Mouse (Mus musculus) heart, adult 8-10 months (tissue): ENCODE measurements around the gene Myl6b. TPM values are rescaled to one million over a fixed set of nuclear protein-coding genes. Genes with fewer than 3 reads are reported as not detected.
"Not testable (repeated sequence)": the region's sequence is repeated elsewhere in the genome, so short reads cannot be mapped to it uniquely, and the experiment has no call there.

Experiments used
- DNase-seq: peaks from one replicate; pipeline ENCODE4 v3.0.0; 2022; ENCODE audit warnings: low spot score
- total RNA-seq, 4 experiments: library from RNA; stranded (reverse); gene quantifications; 2 replicates each; pipeline ENCODE4 v1.2.4; 2022

Gene Myl6b
- total RNA-seq, 4 experiments from 2014 or later: 3.2 to 4.1 (median 3.4) TPM

- DNase-seq: peak; percentile 98
Observed at GRCm38 (mm10) chr10:128493695-128494666, 4.5 kb downstream of the Myl6b start, which contains the start of gene Myl6. Gene Myl6 (minus strand): TSS chr10:128494145.

- no peak for DNase-seq
Observed at GRCm38 (mm10) chr10:128493319-128493694, 5.2 kb downstream of the Myl6b start.

DNA sequence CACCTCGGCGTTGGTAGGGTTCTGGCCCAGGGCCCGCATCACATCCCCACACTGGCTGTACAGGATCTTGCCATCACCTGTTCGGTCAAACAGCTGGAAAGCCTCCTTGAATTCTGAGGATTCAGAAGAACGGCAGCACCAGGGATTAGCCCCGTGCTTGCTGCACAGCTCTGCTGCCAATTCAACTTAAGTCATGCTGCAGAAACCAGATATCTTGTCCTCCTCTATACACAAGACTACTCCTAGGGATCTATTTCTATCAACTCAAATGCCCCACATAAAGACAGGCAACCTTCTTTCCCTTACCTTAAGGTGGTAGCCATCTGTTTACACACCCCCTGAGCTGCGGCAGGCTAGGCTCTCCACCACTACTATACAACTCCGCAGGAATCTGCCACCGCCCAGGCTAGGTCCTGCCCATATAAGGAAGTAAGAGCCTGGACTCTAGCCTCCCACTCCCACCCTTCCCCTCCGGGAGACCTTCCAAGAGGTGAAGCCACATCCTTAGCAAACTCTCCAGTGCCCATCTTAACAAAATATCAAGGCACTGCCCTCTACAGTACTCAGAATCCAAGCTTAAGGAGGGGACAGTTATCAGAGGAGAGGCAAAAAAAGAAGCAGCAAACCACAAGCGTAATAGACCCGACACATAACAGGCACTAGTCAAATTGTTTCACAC lies 5.7 kb downstream of the Myl6b start:
- peak; percentile 79 for DNase-seq

DNA sequence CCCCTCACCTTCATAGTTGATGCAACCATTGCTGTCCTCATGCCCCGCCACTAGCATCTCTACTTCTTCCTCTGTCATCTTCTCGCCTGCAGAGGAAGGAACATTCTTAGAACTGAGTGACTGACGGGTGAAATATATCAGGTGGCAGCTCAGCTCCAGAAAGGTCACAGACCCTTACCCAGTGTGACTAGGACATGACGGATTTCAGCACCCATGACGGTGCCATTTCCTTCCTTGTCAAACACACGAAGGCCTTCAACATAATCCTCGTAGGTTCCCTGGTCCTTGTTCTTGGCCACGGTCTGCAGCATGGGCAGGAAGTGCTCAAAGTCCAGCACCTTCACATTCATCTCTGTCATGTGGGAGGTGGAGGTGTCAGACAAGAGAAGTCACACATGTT lies 6.4 kb downstream of the Myl6b start:
- DNase-seq: not testable (repeated sequence)

DNA sequence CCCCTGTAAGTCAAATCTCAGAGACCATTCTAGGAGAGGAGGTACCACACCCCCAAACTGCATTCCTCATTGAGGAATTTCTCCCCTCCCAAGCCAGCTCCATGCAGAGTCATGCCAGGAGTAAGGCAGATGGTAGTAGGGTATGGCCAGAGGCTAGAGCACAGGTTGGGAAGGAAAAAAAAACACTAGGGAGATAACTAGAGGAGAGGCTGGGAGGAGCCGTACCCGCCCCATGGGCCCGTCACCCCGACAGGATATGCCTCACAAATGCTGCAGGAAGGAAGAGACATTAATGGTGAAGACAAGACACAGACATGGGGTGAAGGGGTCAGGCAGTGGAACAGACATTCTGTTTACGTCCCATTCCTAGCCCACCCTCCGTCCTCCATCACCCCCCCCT lies 7.0 kb downstream of the Myl6b start:
- DNase-seq: no peak

DNA sequence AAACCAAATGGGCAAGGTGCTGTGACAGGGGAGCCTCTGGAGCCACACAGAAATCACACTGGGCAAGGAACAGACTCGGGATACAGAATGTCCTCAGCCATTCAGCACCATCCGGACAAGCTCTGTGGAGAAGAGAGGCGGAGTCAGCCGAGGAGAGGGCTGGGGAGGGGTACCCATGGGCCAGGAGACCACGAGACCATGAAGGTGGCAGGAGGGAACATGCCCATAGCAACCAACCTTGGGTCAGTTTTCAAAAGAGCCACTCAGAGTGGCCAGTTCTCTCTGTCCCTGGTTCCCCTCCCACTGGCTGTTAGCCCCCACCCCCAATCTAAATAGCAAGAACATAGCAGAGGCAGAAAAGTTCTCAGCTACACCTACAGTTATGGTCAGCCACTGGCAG lies 7.6 kb downstream of the Myl6b start:
- DNase-seq: no peak

DNA sequence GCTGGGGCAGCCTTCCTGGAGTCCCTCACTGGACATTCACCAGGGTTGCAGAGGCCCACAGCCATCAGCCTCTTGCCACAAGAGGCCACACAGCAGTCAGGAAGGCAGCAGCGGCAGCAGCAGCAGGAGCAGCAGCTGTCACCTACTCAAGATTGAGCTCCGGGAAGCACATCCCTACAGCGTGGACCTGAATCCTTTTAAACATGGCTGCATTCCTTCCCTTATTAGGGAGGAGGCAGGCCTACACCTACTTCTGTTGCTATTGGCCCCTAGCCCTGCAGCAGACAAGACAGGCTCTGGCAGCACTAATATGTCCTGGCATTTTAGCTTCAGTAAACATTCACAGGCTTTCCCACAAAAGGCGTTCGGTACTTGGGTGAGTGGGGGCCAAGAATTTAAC lies 8.3 kb downstream of the Myl6b start:
- DNase-seq: no peak

DNA sequence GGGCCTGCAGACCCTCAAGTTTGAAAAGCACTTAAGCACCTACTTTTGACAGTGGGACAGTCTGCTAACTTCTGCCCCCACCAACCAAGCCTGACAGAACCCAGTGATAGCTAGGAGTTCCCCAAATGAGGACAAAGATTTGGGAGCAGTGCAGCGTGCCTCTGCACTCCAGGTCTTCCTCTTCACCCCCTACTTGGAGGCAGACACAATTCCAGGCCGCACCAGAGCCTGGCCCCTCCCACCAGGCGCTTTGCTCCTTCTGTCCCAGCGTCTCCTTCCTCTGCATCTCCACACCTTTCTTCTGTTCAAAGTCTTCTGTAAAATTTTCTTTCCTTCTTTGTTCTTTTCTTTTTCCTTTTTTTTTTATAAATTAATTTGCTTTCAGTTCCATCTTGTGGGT lies 8.7 kb downstream of the Myl6b start:
- DNase-seq: no peak

DNA sequence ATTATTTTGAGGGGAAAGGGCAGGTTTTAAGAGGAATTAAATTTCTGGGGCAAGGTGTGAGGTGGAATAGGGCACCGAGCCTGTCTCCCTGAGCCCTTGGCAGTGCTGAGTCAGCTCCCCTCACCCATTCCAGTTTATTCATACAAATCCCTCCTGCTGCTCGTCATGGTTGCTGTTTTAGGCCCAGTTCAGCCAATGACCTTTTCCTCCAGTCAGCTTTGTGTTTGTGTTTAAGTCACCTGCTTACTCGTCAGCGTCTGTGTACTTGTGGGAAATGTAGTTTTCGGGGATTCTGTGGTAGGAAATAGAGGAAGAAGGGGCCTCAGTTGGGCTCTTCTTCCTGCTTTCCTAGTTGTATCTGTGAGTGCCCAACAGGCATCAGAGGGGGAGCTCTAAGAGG lies 9.1 kb downstream of the Myl6b start:
- no peak for DNase-seq

DNA sequence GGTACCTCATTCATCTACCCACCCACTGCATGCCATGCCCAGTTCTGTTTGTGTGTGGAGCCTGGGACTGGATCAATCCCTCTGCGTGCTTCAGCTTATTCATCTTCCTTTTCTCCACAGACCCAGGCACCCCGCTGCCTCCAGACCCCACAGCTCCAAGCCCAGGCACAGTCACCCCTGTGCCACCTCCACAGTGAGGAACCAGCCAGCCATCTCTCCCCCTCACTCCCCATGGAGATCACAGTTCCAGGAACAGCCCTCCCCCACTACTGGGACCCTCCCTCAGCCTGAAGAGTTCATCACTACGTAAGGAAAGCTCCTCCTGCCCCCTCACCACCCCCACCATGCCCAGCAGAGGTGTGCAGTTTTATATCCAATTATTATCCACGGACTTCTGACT lies 9.7 kb downstream of the Myl6b start:
- no peak for DNase-seq

DNA sequence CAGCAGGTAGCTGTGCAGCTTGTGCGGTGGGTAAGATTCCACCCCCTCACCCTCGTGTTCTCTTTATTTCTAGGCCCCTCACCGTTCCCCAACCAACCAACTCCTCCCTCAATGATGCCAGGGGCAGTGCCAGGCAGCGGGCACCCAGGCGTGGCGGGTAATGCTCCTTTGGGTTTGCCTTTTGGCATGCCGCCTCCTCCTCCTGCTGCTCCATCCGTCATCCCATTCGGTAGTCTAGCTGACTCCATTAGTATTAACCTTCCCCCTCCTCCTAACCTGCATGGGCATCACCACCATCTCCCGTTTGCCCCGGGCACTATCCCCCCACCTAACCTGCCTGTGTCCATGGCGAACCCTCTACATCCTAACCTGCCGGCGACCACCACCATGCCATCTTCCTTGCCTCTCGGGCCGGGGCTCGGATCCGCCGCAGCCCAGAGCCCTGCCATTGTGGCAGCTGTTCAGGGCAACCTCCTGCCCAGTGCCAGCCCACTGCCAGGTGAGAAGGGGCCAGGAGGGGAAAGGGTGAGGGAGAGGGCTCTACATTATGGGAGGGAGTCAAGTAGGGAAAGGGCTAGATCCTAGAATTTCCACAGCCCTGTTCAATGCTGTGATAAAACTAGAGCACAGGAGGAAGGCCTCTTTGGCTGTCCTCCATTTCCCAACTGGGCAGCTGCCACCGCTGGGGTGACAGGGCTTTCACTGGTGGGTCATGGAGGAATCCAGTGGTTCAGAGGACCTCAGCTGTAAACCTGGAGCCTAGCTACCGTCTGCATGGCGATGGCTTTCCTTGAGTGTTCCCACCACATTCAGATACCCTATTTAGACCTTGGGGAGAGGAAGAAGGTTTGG lies 10.4 kb downstream of the Myl6b start:
- DNase-seq: no peak

- DNase-seq: no peak
Observed at GRCm38 (mm10) chr10:128486370-128486769, 12.1 kb downstream of the Myl6b start.

- no peak for DNase-seq
Observed at GRCm38 (mm10) chr10:128474366-128474765, 24.1 kb downstream of the Myl6b start.

DNA sequence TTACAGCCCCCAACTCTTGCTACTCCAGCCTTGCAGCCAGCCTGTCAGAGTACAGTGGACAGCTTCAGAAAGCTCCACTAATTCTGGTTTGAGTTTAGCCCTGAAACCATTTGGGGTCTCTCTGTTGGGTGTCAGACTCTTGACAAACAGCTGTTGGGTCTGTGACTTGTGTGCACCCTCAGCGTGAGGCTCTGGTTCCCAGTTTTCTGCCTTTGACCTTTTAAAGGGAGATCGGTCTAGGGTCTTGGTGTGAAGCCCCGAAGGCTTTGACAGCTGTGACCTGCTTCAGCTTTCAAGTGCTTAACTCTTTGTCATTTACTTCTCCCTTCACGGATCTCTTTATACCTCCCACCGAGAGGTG lies 38.2 kb downstream of the Myl6b start:
- no peak for DNase-seq

DNA sequence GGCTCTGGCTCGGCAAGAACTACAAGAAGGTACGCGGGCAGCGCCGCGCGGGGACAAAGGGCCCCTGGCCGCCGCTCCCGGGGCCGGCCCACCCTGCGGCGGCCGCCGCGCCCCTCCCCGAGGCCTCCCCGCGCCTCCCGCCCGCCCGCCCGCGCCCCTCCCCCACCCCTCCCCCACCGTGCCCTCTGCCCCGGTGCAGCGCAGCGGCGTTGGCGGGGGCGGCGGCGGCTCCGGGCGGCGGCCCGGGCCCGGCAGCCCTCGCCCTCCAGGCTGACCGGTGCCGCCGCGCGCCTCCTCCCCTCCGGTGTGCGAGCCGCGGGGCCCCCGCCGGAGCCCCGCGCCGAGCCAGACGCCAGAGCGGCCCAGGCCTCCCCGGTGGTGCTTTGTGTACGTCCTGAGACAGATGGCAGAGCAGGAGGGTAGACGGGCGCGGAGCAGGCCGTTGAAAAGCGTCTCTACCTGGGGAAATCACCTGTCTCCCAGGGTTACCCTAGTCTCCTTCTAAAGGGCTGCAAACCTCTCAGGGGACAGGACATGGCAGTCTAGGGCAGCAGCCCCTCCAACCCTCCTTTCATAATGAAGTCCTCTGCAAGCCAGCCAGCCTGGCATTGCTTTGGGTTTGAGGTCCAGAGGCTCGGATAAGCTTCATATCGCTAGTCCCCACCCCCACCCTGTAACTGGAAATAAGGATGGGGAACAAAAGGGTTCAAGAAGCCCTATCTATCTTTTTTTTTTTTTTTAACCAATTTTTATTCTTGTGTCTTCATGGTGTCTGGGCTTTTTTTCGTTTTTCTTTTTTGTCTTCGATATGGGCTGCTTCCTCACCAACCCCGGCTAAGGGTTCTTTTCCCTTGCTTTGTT lies 38.8 kb downstream of the Myl6b start:
- DNase-seq: no peak

GRCm38 (mm10) chr10:128458719-128459408 lies 39.6 kb downstream of the Myl6b start, which contains the start of gene Smarcc2:
Gene Smarcc2 (plus strand): TSS chr10:128459248.
- DNase-seq: peak; percentile 73

DNA sequence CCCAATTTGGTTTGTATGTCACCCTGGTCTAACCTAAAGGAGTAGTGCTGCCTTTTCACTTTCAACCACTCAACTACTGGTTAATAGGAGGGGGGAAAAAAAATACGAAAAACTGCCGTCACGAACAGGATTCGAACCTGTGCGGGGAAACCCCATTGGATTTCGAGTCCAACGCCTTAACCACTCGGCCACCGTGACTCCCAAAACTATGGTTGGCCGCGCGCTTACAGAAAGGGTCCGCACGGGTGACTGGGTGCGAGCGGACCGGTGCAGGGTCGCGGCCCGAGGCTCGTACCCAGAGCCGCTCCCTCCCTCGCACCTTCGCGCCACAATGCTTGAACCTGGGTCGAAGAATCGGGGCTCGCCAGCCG lies 40.2 kb downstream of the Myl6b start:
- peak; percentile 92 for DNase-seq

DNA sequence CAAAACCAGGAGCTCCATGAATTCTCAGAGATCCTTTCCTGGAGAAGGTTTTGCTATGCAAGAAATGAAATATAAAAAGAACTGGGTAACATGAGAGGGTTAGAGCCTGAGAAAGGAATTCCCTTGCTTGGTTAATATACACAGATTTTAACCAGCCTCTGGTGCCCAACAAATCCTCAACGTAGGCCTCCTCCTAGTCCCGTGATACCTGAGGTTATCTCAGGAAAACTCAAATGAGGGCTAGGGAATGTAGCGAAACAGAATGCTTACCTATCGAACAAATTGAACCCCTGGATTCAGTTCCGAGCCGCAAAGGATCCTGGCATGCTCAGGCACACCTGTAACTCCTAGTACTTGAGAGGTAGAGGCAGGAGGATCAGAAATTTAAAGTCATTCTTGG lies 40.8 kb downstream of the Myl6b start:
- no peak for DNase-seq

GRCm38 (mm10) chr10:128455280-128455679 lies 43.2 kb downstream of the Myl6b start:
- DNase-seq: peak; percentile 72

DNA sequence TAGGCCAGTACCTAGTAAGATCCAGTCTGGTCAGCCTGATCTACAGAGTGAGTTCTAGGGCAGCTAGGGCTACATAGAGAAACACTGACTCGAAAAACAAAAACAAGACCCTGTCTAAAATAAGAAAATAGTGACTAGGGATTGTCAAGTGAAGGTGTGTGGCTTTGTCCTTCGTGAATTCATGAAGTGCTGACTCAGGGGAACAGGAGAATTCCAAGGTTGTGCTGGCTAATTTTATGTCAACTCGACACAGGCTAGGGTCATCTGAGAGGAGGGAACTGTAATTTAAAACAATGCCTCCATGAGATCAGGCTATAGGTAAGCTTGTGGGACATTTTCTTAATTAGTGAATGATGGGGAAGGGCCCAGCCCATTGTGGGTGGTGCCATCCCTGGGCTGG lies 44.0 kb downstream of the Myl6b start:
- no peak for DNase-seq
